Mouse (Mus musculus): ENCODE results near the gene Tcte2.

GRCm38 (mm10) chr17:13754940-13755339 lies 6.7 kb downstream of the Tcte2 start:
- TF ChIP-seq CTCF (IDR thresholded peaks at IDR 0.05; ENCODE audit: borderline replicate concordance, extremely low read depth, insufficient read depth, insufficient read length) (no peak), POLR2A (IDR thresholded peaks at IDR 0.05; ENCODE audit: borderline replicate concordance, extremely low read depth, insufficient read depth, insufficient read length, poor library complexity, severe bottlenecking) (no peak)

Measured in brain, embryonic 14.5 days (tissue).